Mouse (Mus musculus): ENCODE data around the gene Akap12. TPM values are rescaled to one million over a fixed set of nuclear protein-coding genes. Genes with fewer than 3 reads are reported as not detected.

Akap12 gene
- polyA plus RNA-seq, 1 experiment, result 0.43 TPM

DNA sequence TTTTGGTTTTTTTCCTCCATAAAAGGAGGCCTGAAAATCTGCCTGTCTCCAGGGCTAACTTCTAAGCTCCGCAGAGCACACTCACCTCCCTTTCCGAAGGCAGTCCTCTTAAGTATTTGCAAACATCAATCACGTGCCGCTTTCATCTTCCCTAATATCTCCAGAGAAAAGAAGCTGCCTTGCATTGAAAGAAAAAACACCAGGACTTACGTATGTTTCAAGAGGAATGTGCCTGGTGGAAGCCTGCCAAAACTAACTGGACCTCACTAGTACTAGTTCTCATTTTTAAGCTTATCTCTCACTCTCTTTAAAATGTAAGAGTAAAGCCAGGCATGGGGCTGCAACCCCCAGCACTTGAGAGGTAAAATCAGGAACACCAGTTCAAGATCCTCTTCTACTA lies 59.4 kb downstream of the Akap12 start:
- Histone ChIP-seq H3K4me3 (ENCODE audit: insufficient read depth, low read length) (no peak overlapping the region), H3K4me1 (ENCODE audit: control insufficient read depth, insufficient read depth, low read length) (no peaks in the 10 kb centered on the region), H3K27ac (ENCODE audit: insufficient read depth, low read depth, low read length) (no peak overlapping the region)
- no peak for TF ChIP-seq CTCF (IDR thresholded peaks at IDR 0.05; ENCODE audit: low read depth, low read length)
- no peak for TF ChIP-seq POLR2A (IDR thresholded peaks at IDR 0.05; ENCODE audit: borderline replicate concordance, low read depth, low read length)

DNA sequence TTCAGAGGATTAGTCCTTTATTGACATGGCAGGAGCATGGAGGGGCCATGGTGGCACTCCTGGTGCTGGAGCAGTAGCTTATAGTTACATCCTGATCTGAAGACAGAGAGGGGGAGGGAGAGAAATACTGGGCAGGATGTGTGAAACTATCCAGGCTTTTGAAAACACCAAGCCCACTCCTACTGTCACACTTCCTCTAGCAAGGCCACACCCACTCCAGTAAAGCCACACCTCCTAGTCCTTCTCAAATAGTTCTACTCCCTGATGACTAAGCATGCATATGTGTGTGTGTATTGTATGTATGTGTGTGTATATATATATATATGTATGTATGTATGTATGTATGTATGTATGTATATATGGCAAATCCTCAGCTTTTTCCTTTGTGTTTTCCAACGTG lies 61.5 kb downstream of the Akap12 start:
- no peak overlapping the region for H3K27ac ChIP-seq (ENCODE audit: insufficient read depth, low read depth, low read length)
- no peak for TF ChIP-seq POLR2A (IDR thresholded peaks at IDR 0.05; ENCODE audit: borderline replicate concordance, low read depth, low read length)
- TF ChIP-seq CTCF (IDR thresholded peaks at IDR 0.05; ENCODE audit: low read depth, low read length), result no peak
- no peak overlapping the region for H3K4me3 ChIP-seq (ENCODE audit: insufficient read depth, low read length)
- no peaks in the 10 kb centered on the region for H3K4me1 ChIP-seq (ENCODE audit: control insufficient read depth, insufficient read depth, low read length)

DNA sequence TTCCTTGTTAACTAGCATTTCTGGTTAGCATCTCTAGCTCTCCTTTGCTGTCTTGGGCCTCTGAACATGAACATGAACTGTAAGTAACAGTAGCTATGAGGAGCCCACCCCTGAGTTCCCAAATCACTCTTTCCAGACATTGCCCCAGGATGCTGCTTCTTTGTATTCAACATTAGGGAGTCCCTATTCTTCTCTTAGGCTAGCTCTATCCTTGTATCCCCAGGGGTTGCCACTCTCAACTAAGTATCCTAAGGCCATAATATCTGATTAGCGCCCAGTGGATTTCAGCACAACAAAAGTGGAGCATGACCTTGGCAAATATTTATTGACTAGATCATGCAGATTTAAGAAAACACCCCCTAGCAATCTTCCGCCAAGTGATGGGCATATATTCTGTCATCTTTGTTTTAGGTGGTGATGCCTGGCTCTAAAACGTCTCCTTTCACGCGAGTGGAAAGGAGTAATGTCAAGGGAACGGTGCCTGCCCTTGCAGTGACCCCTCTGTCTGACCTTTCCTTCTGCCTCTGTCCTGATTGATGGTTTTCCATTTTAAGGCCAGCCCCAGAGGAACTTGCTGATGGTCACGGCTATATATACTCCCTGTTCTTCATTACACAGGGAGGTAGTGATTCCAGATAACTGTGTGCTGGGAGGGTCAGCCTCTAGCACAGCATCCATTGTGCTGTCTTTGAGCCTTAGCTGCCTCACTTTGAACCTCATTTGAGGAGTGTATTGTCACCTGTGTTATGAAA lies 66.2 kb downstream of the Akap12 start:
- H3K4me1 ChIP-seq (ENCODE audit: control insufficient read depth, insufficient read depth, low read length), result peaks cover 3% of the 10 kb centered on the region
- TF ChIP-seq CTCF (IDR thresholded peaks at IDR 0.05; ENCODE audit: low read depth, low read length) (no peak), POLR2A (IDR thresholded peaks at IDR 0.05; ENCODE audit: borderline replicate concordance, low read depth, low read length) (no peak)
- H3K4me3 ChIP-seq (ENCODE audit: insufficient read depth, low read length), result no peak overlapping the region
- H3K27ac ChIP-seq (ENCODE audit: insufficient read depth, low read depth, low read length), result no peak overlapping the region

DNA sequence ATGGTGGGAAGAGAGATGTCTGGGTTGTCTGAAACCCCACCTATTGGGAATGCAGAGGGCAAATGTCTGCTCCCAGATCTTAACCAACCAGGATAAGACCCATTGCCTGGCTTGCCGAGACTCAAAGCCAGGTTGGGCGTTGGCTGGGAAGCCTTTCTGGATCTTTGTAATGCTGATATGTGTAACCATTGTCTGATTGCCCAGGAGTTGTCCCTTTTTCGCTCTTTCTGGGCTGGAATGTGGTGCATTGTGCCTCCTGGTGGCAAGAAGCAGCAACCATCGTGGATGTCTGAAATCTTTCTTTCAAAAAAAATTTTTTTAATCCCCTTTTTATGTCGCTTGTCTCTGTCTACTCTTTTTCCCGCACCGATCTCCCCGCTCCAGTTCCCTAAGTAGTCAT lies 67.1 kb downstream of the Akap12 start:
- Histone ChIP-seq H3K27ac (ENCODE audit: insufficient read depth, low read depth, low read length) (no peak overlapping the region), H3K4me3 (ENCODE audit: insufficient read depth, low read length) (no peak overlapping the region), H3K4me1 (ENCODE audit: control insufficient read depth, insufficient read depth, low read length) (peaks cover 3% of the 10 kb centered on the region)
- TF ChIP-seq CTCF (IDR thresholded peaks at IDR 0.05; ENCODE audit: low read depth, low read length) (peak; percentile 78), POLR2A (IDR thresholded peaks at IDR 0.05; ENCODE audit: borderline replicate concordance, low read depth, low read length) (no peak)

DNA sequence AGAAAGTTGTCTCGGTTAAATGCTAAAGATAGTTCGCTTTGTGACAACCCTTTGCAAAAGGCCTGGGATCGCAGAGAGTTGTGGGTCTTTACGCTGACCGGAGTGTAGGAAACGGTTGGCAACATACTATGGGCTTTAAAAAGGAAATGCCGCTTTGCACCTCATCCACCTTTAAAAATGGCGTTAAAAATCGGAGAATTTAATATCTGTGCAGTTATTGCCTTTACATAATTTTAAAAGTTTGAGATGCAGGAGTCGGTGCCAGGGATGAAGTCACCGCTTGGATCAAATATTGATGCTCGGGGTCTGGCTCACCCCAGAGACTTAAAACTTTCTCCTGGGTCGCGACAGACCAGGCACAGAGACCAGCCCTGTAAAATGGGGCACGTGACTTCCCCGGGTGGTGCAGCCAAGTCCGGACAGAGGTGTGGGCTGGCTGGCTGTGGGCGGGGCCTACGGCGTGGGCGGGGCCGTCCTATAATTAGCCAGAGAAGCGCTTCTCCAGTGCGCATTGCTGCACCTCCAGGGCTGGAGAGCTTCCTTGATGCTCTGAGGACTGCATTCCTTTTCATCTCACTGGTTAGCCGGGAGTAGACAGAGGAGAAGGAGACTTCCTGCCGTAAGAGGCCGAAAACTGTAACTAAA lies 68.0 kb downstream of the Akap12 start:
- peak overlapping the region; percentile 57 for H3K4me3 ChIP-seq (ENCODE audit: insufficient read depth, low read length)
- H3K27ac ChIP-seq (ENCODE audit: insufficient read depth, low read depth, low read length), result peak overlapping the region; percentile 1; the same call in 1 of the 2 replicates
- TF ChIP-seq POLR2A (IDR thresholded peaks at IDR 0.05; ENCODE audit: borderline replicate concordance, low read depth, low read length) (no peak), CTCF (IDR thresholded peaks at IDR 0.05; ENCODE audit: low read depth, low read length) (no peak)
- H3K4me1 ChIP-seq (ENCODE audit: control insufficient read depth, insufficient read depth, low read length), result peaks cover 5% of the 10 kb centered on the region

DNA sequence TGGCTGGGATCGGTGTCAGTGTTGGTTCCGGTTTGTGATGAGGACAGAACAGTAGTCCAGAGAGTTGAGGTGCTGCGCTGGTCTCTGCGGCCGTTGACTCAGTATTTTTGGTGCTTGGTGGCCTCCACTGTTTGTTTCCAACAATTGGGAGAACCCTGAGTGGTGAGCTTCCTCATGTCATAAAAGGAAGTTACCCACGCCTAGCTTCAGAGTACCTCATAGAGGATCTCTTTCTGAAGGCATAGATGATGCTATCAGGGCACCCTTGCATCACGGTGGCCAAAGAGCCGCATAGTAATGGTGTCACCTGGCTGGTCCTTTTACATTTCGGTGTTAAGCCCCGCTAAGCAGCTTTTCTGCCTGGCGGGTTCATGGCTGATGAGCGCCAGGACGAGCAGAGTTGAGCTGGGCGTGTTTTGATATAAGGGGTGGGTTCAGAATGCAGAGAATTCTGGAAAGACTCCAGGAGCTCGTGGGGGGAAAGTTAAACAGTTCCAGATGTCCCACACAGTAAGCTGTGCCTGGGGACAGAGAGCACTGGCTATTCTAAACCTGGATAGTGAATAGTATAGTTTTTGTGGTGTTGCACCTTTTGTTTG lies 72.8 kb downstream of the Akap12 start:
- H3K4me3 ChIP-seq (ENCODE audit: insufficient read depth, low read length), result no peak overlapping the region
- no peak for TF ChIP-seq CTCF (IDR thresholded peaks at IDR 0.05; ENCODE audit: low read depth, low read length)
- TF ChIP-seq POLR2A (IDR thresholded peaks at IDR 0.05; ENCODE audit: borderline replicate concordance, low read depth, low read length), result no peak
- H3K27ac ChIP-seq (ENCODE audit: insufficient read depth, low read depth, low read length), result no peak overlapping the region
- H3K4me1 ChIP-seq (ENCODE audit: control insufficient read depth, insufficient read depth, low read length), result peaks cover 5% of the 10 kb centered on the region

DNA sequence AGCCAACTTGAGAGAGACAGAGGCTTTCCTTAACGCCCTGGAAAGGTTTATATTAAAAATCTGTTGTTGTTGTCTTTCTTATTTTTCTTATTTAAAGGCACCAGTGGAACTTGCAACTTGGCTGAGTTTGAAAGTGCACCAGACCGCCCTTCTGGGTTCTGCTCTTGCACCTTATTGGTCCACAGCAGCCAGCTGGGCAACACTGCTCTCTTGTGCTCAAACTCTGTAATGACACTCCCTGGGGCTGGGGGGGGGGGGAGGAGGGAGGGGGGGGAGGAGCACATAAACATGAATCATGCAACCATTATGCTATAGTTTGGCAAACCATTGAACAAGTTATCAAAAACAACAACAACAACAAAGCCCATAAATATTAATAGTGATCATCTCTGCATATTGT lies 75.2 kb downstream of the Akap12 start:
- Histone ChIP-seq H3K4me3 (ENCODE audit: insufficient read depth, low read length) (no peak overlapping the region), H3K4me1 (ENCODE audit: control insufficient read depth, insufficient read depth, low read length) (peaks cover 2% of the 10 kb centered on the region), H3K27ac (ENCODE audit: insufficient read depth, low read depth, low read length) (no peak overlapping the region)
- TF ChIP-seq CTCF (IDR thresholded peaks at IDR 0.05; ENCODE audit: low read depth, low read length) (peak; percentile 27; the same call in 1 of the 2 replicates), POLR2A (IDR thresholded peaks at IDR 0.05; ENCODE audit: borderline replicate concordance, low read depth, low read length) (no peak)

DNA sequence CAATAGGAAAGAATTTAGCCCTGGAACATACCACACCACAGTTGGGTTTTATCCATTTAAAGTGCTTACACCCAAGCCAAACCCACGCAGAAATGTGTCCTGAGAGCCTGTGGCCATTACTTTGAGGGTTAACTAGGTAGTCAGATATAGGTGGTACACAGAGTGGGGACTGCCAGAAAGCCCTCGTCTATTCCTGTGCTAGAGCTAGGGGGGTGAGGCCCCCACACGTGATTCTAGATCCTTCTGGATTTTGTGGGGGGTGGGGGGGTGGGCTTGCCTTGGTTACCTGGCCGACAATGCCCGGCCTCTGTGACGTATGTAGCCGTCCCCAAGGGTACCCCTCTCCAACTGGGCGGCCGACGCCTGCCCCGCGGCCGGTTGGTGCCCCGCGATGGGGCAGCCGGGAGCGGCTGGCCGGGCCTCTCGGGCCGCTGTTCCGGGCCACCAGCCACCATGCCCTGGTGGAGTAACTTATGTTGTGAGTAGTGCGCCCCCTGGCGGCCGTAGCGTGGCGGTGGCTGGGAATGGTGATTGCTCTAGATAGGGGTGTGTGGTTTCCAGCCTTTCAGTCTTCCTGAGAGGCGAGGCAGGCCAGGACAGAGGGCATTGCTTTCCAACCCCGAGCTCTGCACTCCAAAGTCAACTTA lies 80.4 kb downstream of the Akap12 start:
- Histone ChIP-seq H3K27ac (ENCODE audit: insufficient read depth, low read depth, low read length) (no peak overlapping the region), H3K4me3 (ENCODE audit: insufficient read depth, low read length) (no peak overlapping the region), H3K4me1 (ENCODE audit: control insufficient read depth, insufficient read depth, low read length) (no peaks in the 10 kb centered on the region)
- TF ChIP-seq POLR2A (IDR thresholded peaks at IDR 0.05; ENCODE audit: borderline replicate concordance, low read depth, low read length), result no peak
- peak; percentile 67 for TF ChIP-seq CTCF (IDR thresholded peaks at IDR 0.05; ENCODE audit: low read depth, low read length)

DNA sequence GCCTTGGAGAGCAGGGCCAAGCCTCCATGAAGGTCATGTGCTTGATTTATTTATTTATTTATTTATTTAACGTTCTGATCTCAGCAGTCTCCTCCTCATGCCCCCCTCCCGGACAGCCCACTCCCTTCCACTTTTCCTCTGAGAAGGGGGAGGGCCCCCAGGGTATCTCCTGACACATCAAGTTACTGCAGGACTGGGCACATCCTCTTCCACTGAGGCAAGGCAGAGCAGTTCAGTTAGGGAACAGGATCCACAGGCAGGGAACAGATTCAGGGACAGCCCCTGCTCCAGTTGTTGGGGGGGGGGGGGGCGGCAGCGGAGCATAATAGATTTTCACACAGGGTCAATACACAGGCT lies 80.9 kb downstream of the Akap12 start:
- Histone ChIP-seq H3K27ac (ENCODE audit: insufficient read depth, low read depth, low read length) (no peak overlapping the region), H3K4me1 (ENCODE audit: control insufficient read depth, insufficient read depth, low read length) (no peaks in the 10 kb centered on the region), H3K4me3 (ENCODE audit: insufficient read depth, low read length) (no peak overlapping the region)
- TF ChIP-seq CTCF (IDR thresholded peaks at IDR 0.05; ENCODE audit: low read depth, low read length) (no peak), POLR2A (IDR thresholded peaks at IDR 0.05; ENCODE audit: borderline replicate concordance, low read depth, low read length) (no peak)

Data from bone marrow macrophage, adult 2 months (primary cell).